ENCODE assay signal across 33 mouse cellular contexts in genomic region chr3:109051946-109052331, GRCm38 (mm10). TPM values are rescaled to one million over a fixed set of nuclear protein-coding genes. Genes with fewer than 3 reads are reported as not detected.
DNase-seq lines count a peak whose midpoint lies in the region; ATAC-seq lines count a peak whose summit lies in the region.
"Had no signal": no experiment of that assay in that cellular context is flagged by ENCODE, and none has a peak within 500 bp of the region (broad histone marks: within the 10 kb centered on the region; RNA-seq: fewer than 3 reads in every experiment).

No protein-coding gene starts in this region.

- no peaks in the 10 kb centered on the region for H3K9me3 ChIP-seq in heart, embryonic 13.5 days
- no peaks in the 10 kb centered on the region for H3K9me3 ChIP-seq in heart, embryonic 11.5 days (replicated peaks; ENCODE audit: control insufficient read depth, low read length)
- H3K9me3 ChIP-seq: G1E; midbrain, embryonic 12.5 days; stomach, embryonic 15.5 days had no signal

- no peak overlapping the region for H3K4me3 ChIP-seq in heart, embryonic 13.5 days
- no peak overlapping the region for H3K4me3 ChIP-seq in heart, embryonic 11.5 days (ENCODE audit: low read depth, low read length)
- H3K4me3 ChIP-seq in macrophage (ENCODE audit: inconsistent target): no peak overlapping the region
- H3K4me3 ChIP-seq: midbrain, embryonic 12.5 days; stomach, embryonic 15.5 days had no signal

- no peaks in the 10 kb centered on the region for H3K27me3 ChIP-seq in heart, embryonic 13.5 days (replicated peaks)
- no peaks in the 10 kb centered on the region for H3K27me3 ChIP-seq in heart, embryonic 11.5 days (ENCODE audit: control insufficient read depth, insufficient read depth, low read length)
- H3K27me3 ChIP-seq: CH12.LX; midbrain, embryonic 12.5 days; stomach, embryonic 15.5 days had no signal

- 57% methylated on average over 6 of the region's 6 CpGs for WGBS in heart, embryonic 13.5 days
- WGBS in heart, embryonic 11.5 days (ENCODE audit: insufficient replicate concordance): 65% methylated on average over 6 of the region's 6 CpGs
- WGBS in macrophage (ENCODE audit: missing documents): 38% methylated on average over 6 of the region's 6 CpGs

- H3K9ac ChIP-seq in heart, embryonic 13.5 days: no peak overlapping the region
- H3K9ac ChIP-seq in heart, embryonic 11.5 days (ENCODE audit: low read depth, low read length): no peak overlapping the region
- H3K9ac ChIP-seq: forebrain, postnatal 0 days; liver, embryonic 14.5 days; midbrain, embryonic 12.5 days; stomach, embryonic 15.5 days had no signal

- no peak for ATAC-seq in heart, embryonic 13.5 days (ENCODE audit: extremely low read depth, insufficient number of reproducible peaks, low FRiP score, low TSS enrichment)
- no peak for ATAC-seq in heart, embryonic 11.5 days (replicated peaks; ENCODE audit: insufficient number of reproducible peaks, low FRiP score, low TSS enrichment)
- 0 out of 2 replicates have a peak, but pooled peaks have one; percentile 5 for ATAC-seq in common myeloid progenitor, adult 5-6 weeks (replicated peaks; ENCODE audit: low read depth, poor library complexity, severe bottlenecking)
- ATAC-seq: forebrain, postnatal 0 days; hindbrain, postnatal 0 days had no signal

- H3K79me2 ChIP-seq in macrophage (ENCODE audit: inconsistent target): no peaks in the 10 kb centered on the region

- H3K27ac ChIP-seq in heart, embryonic 13.5 days (replicated peaks): no peak overlapping the region
- H3K27ac ChIP-seq in heart, embryonic 11.5 days (ENCODE audit: low read depth, low read length): no peak overlapping the region
- peak overlapping the region; percentile 44 for H3K27ac ChIP-seq in macrophage
- H3K27ac ChIP-seq: hindbrain, postnatal 0 days; liver, embryonic 14.5 days; midbrain, embryonic 12.5 days; stomach, embryonic 15.5 days had no signal

- peak; percentile 24 for DNase-seq in 3134 (ENCODE audit: extremely low read depth, insufficient read length, low spot score)
- DNase-seq in c-Kit-positive CD71-positive TER-119-positive erythroid progenitor cells, embryonic 14.5 days (ENCODE audit: low spot score): no peak
- no peak for DNase-seq in testis, postnatal 10 days (ENCODE audit: low spot score)
- DNase-seq in adrenal gland, postnatal 10 days: no peak
- DNase-seq: adrenal gland, adult 2 months; cerebellum, adult 2 months; cerebellum, postnatal 36 days; forebrain, postnatal 0 days; kidney, adult 18-20 months; layer of hippocampus, adult 9-11 months; retina, postnatal 1 day had no signal

- no peaks in the 10 kb centered on the region for H3K36me3 ChIP-seq in heart, embryonic 13.5 days
- H3K36me3 ChIP-seq in heart, embryonic 11.5 days (ENCODE audit: control insufficient read depth, insufficient read depth, low read length): no peaks in the 10 kb centered on the region
- no peaks in the 10 kb centered on the region for H3K36me3 ChIP-seq in macrophage (ENCODE audit: inconsistent target)
- H3K36me3 ChIP-seq: G1E; midbrain, embryonic 12.5 days; stomach, embryonic 15.5 days had no signal

- peak overlapping the region; percentile 45 for H3K4me2 ChIP-seq in heart, embryonic 13.5 days
- H3K4me2 ChIP-seq in heart, embryonic 11.5 days: no peak overlapping the region; the same call in 1 of the 2 replicates
- H3K4me2 ChIP-seq: midbrain, embryonic 12.5 days had no signal

- peaks cover 16% of the 10 kb centered on the region for H3K4me1 ChIP-seq in heart, embryonic 13.5 days
- peaks cover 6% of the 10 kb centered on the region; the same call in 1 of the 2 replicates for H3K4me1 ChIP-seq in heart, embryonic 11.5 days (ENCODE audit: control insufficient read depth, insufficient read depth, low read length)
- H3K4me1 ChIP-seq: midbrain, embryonic 12.5 days had no signal

RNA-seq across cellular contexts. Expression of gene Fam102b, which starts 24.5 kb away (rescaled TPM):
- polyA plus RNA-seq in heart, embryonic 13.5 days (2015; fragmentation: Nextera tagmentation; extraction: Ambion mirVana): 3.0 and 3.2 TPM in 2 replicates
- polyA plus RNA-seq in heart, embryonic 11.5 days (2014; fragmentation: Nextera tagmentation; extraction: Ambion mirVana): 6.7 and 7.9 TPM in 2 replicates
- total RNA-seq in common myeloid progenitor, adult 5-6 weeks (2017): 18.9 and 21.0 TPM in 2 replicates
- total RNA-seq in macrophage (2018; cell fraction: chromatin; rRNA removed): 100 to 1,000 TPM in 5 of 26 experiments, 10 to 100 TPM in 21; 17.5 to 210 (median 27.8) TPM
- total RNA-seq in macrophage (2018; cell fraction: cytosol; rRNA removed): 100 to 1,000 TPM in 1 of 26 experiments, 10 to 100 TPM in 25; 25.9 to 125 (median 36.1) TPM
- 100 to 1,000 TPM in 7 of 26 experiments, 10 to 100 TPM in 19; 26.5 to 250 (median 38.5) TPM for total RNA-seq in macrophage (2018; cell fraction: nucleus; rRNA removed)
- 22.5 to 30.1 TPM (median 22.8 TPM) in 3 replicates for polyA plus RNA-seq in macrophage (2018)
- total RNA-seq in adrenal gland, postnatal 10 days (2021): 10 to 100 TPM; 14.8 to 18.0 TPM

RNA-seq across cellular contexts. Expression of gene Slc25a54, which starts 28.3 kb away (rescaled TPM):
- polyA plus RNA-seq in heart, embryonic 13.5 days (2015; fragmentation: Nextera tagmentation; extraction: Ambion mirVana): not detected in 2 replicates
- not detected in 2 replicates for polyA plus RNA-seq in heart, embryonic 11.5 days (2014; fragmentation: Nextera tagmentation; extraction: Ambion mirVana)
- not detected in 2 replicates for total RNA-seq in common myeloid progenitor, adult 5-6 weeks (2017)
- total RNA-seq in macrophage (2018; cell fraction: chromatin; rRNA removed): not detected
- total RNA-seq in macrophage (2018; cell fraction: cytosol; rRNA removed): not detected
- total RNA-seq in macrophage (2018; cell fraction: nucleus; rRNA removed): not detected
- polyA plus RNA-seq in macrophage (2018): not detected in 3 replicates
- not detected for total RNA-seq in adrenal gland, postnatal 10 days (2021)
- total RNA-seq: adrenal gland, adult 2 months; CH12.LX; forebrain, postnatal 0 days; G1E; gastrocnemius, postnatal 4 days; heart, postnatal 14 days; hindbrain, postnatal 0 days; left cerebral cortex, adult 18-20 months; left cerebral cortex, postnatal 25 days; monocyte, adult 5-6 weeks had no signal
- polyA plus RNA-seq: adrenal gland, adult 2 months; cerebellum, adult 2 months; embryonic facial prominence, embryonic 14.5 days; forebrain, embryonic 11.5 days; forebrain, postnatal 0 days; G1E; hindbrain, embryonic 11.5 days; hindbrain, postnatal 0 days; kidney, embryonic 16.5 days; limb, embryonic 14.5 days; liver, embryonic 14.5 days; lung, embryonic 16.5 days; midbrain, embryonic 12.5 days; neural tube, embryonic 11.5 days; stomach, embryonic 15.5 days had no signal
